22 mouse cellular contexts compared by ENCODE assay signal in the genomic region with DNA sequence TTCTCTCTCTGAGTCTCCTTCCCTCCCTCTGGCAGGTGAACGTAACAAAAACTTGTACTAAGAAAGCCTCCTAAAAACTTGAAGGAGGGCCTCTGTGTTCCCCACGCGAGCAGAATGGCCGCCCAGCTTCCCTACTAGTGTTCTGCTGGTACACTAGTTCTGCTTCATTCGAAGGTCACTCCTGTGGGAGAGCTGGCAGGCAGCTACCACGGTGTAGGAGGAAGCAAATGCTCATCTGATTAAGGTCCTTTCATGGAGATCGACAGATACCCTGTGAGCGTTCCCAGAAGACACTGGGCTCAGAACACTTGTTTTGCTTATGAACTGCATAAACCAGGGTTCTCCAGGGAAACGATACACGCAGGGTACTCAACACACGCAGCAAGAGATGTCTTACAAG. TPM values are rescaled to one million over a fixed set of nuclear protein-coding genes. Genes with fewer than 3 reads are reported as not detected.
DNase-seq lines count a peak whose midpoint lies in the region; ATAC-seq and TF ChIP-seq lines count a peak whose summit lies in the region.
"Had no signal": no experiment of that assay in that cellular context is flagged by ENCODE, and none has a peak within 500 bp of the region (broad histone marks: within the 10 kb centered on the region; RNA-seq: fewer than 3 reads in every experiment).

No protein-coding gene starts in this region.

- ATAC-seq in heart, embryonic 12.5 days (ENCODE audit: insufficient number of reproducible peaks, low FRiP score): no peak
- ATAC-seq in intestine, embryonic 15.5 days: no peak
- ATAC-seq in intestine, postnatal 0 days: no peak
- ATAC-seq: forebrain, embryonic 15.5 days; hindbrain, postnatal 0 days had no signal

- no peak for TF ChIP-seq CTCF in intestine, postnatal 0 days (IDR thresholded peaks at IDR 0.05; ENCODE audit: low read depth)
- TF ChIP-seq CTCF in layer of hippocampus, adult 2 months (conservative IDR thresholded peaks at IDR 0.05): no peak

- H3K36me3 ChIP-seq in heart, embryonic 12.5 days: no peaks in the 10 kb centered on the region
- no peaks in the 10 kb centered on the region for H3K36me3 ChIP-seq in intestine, embryonic 15.5 days
- H3K36me3 ChIP-seq in intestine, postnatal 0 days (ENCODE audit: control insufficient read depth, insufficient read depth): no peaks in the 10 kb centered on the region
- H3K36me3 ChIP-seq: embryonic facial prominence, embryonic 12.5 days; forebrain, embryonic 15.5 days had no signal

- H3K4me1 ChIP-seq in heart, embryonic 12.5 days (replicated peaks): peaks cover 45% of the 10 kb centered on the region
- H3K4me1 ChIP-seq in intestine, embryonic 15.5 days (replicated peaks): 0 out of 2 replicates have a peak, but pooled peaks cover 3% of the 10 kb centered on the region
- H3K4me1 ChIP-seq in intestine, postnatal 0 days (replicated peaks; ENCODE audit: control insufficient read depth, insufficient read depth, low read length): no peaks in the 10 kb centered on the region
- H3K4me1 ChIP-seq: embryonic facial prominence, embryonic 12.5 days; forebrain, embryonic 15.5 days had no signal

- H3K27me3 ChIP-seq in heart, embryonic 12.5 days (replicated peaks): no peaks in the 10 kb centered on the region
- no peaks in the 10 kb centered on the region for H3K27me3 ChIP-seq in intestine, embryonic 15.5 days (replicated peaks)
- H3K27me3 ChIP-seq in intestine, postnatal 0 days (replicated peaks; ENCODE audit: control insufficient read depth, insufficient read depth, low read length): no peaks in the 10 kb centered on the region
- H3K27me3 ChIP-seq: embryonic facial prominence, embryonic 12.5 days; forebrain, embryonic 15.5 days; hindbrain, embryonic 13.5 days had no signal

- no peak overlapping the region for H3K9ac ChIP-seq in heart, embryonic 12.5 days
- H3K9ac ChIP-seq in intestine, embryonic 15.5 days: no peak overlapping the region
- H3K9ac ChIP-seq in intestine, postnatal 0 days (ENCODE audit: low read depth, low read length): no peak overlapping the region
- H3K9ac ChIP-seq: embryonic facial prominence, embryonic 12.5 days; forebrain, embryonic 15.5 days; hindbrain, embryonic 13.5 days had no signal

- WGBS in heart, embryonic 12.5 days: 82% methylated on average over 11 of the region's 11 CpGs
- WGBS in intestine, embryonic 15.5 days: 86% methylated on average over 11 of the region's 11 CpGs
- WGBS in intestine, postnatal 0 days: 85% methylated on average over 11 of the region's 11 CpGs

- H3K27ac ChIP-seq in heart, embryonic 12.5 days (ENCODE audit: poor library complexity, severe bottlenecking): no peak overlapping the region
- peak overlapping the region; percentile 19; the same call in 1 of the 2 replicates for H3K27ac ChIP-seq in intestine, embryonic 15.5 days
- H3K27ac ChIP-seq in intestine, postnatal 0 days (ENCODE audit: low read depth, low read length): no peak overlapping the region
- peak overlapping the region; percentile 77 for H3K27ac ChIP-seq in layer of hippocampus, adult 2 months
- H3K27ac ChIP-seq: embryonic facial prominence, embryonic 12.5 days; forebrain, embryonic 15.5 days; hindbrain, embryonic 13.5 days; hindbrain, postnatal 0 days had no signal

- H3K4me3 ChIP-seq in heart, embryonic 12.5 days: no peak overlapping the region
- H3K4me3 ChIP-seq in intestine, embryonic 15.5 days (replicated peaks): no peak overlapping the region
- H3K4me3 ChIP-seq in intestine, postnatal 0 days (ENCODE audit: low read depth, low read length): no peak overlapping the region
- no peak overlapping the region for H3K4me3 ChIP-seq in layer of hippocampus, adult 2 months
- H3K4me3 ChIP-seq: embryonic facial prominence, embryonic 12.5 days; forebrain, embryonic 15.5 days; hindbrain, embryonic 13.5 days had no signal

- peak; percentile 87 for DNase-seq in heart, adult 11 months
- DNase-seq in layer of hippocampus, adult 2 months (ENCODE audit: low spot score in 2 of 2): no peak
- no peak for DNase-seq in layer of hippocampus, postnatal 25 days (ENCODE audit: extremely low spot score in 1 of 2, low spot score in 1 of 2)
- no peak for DNase-seq in ovary, adult 18-20 months (ENCODE audit: low spot score)
- DNase-seq: adrenal gland, postnatal 10 days; cerebellum, adult 11-12 months; cerebellum, adult 9-10 months; cerebellum, postnatal 25 days; gastrocnemius, postnatal 14 days had no signal

- H3K9me3 ChIP-seq in heart, embryonic 12.5 days (replicated peaks): no peaks in the 10 kb centered on the region
- no peaks in the 10 kb centered on the region for H3K9me3 ChIP-seq in intestine, embryonic 15.5 days
- H3K9me3 ChIP-seq in intestine, postnatal 0 days (ENCODE audit: control insufficient read depth): no peaks in the 10 kb centered on the region
- H3K9me3 ChIP-seq: embryonic facial prominence, embryonic 12.5 days; forebrain, embryonic 15.5 days; hindbrain, embryonic 13.5 days had no signal

- H3K4me2 ChIP-seq in heart, embryonic 12.5 days: no peak overlapping the region
- no peak overlapping the region for H3K4me2 ChIP-seq in intestine, embryonic 15.5 days (replicated peaks)
- no peak overlapping the region for H3K4me2 ChIP-seq in intestine, postnatal 0 days (replicated peaks; ENCODE audit: low read depth)
- H3K4me2 ChIP-seq: embryonic facial prominence, embryonic 12.5 days; forebrain, embryonic 15.5 days; heart, embryonic 11.5 days; hindbrain, embryonic 13.5 days had no signal

RNA-seq across cellular contexts. Expression of gene 1700019N19Rik, which starts 23.1 kb away (rescaled TPM):
- not detected in 2 replicates for polyA plus RNA-seq in heart, embryonic 12.5 days (2016; fragmentation: Nextera tagmentation; extraction: Ambion mirVana)
- not detected in 2 replicates for polyA plus RNA-seq in intestine, embryonic 15.5 days (2015; fragmentation: Nextera tagmentation; extraction: Ambion mirVana)
- not detected in 2 replicates for polyA plus RNA-seq in intestine, postnatal 0 days (2015; fragmentation: Nextera tagmentation; extraction: Ambion mirVana)
- under 1 TPM in 1 of 2 experiments, not detected in 1; 0.37 TPM for total RNA-seq in layer of hippocampus, adult 2 months (2021)
- not detected for total RNA-seq in layer of hippocampus, postnatal 25 days (2021)
- total RNA-seq: adrenal gland, postnatal 10 days; gastrocnemius, postnatal 14 days; hematopoietic stem cell, adult 5-6 weeks; hindbrain, postnatal 0 days; MEL had no signal
- polyA plus RNA-seq: C2C12; forebrain, embryonic 11.5 days; forebrain, embryonic 15.5 days; heart, embryonic 11.5 days; heart, embryonic 16.5 days; hindbrain, embryonic 13.5 days; hindbrain, postnatal 0 days had no signal

RNA-seq across cellular contexts. Expression of gene Pnliprp2, which starts 57.9 kb away (rescaled TPM):
- polyA plus RNA-seq in heart, embryonic 12.5 days (2016; fragmentation: Nextera tagmentation; extraction: Ambion mirVana): 0.10 TPM in 1 of 2 replicates, not detected in the other
- polyA plus RNA-seq in intestine, embryonic 15.5 days (2015; fragmentation: Nextera tagmentation; extraction: Ambion mirVana): 5.4 and 15.2 TPM in 2 replicates
- polyA plus RNA-seq in intestine, postnatal 0 days (2015; fragmentation: Nextera tagmentation; extraction: Ambion mirVana): 5.2 and 5.3 TPM in 2 replicates
- under 1 TPM in 1 of 2 experiments, not detected in 1; 0.22 TPM for total RNA-seq in layer of hippocampus, adult 2 months (2021)
- not detected for total RNA-seq in layer of hippocampus, postnatal 25 days (2021)
- total RNA-seq: adrenal gland, postnatal 10 days; gastrocnemius, postnatal 14 days; hematopoietic stem cell, adult 5-6 weeks; hindbrain, postnatal 0 days; MEL had no signal
- polyA plus RNA-seq: C2C12; embryonic facial prominence, embryonic 12.5 days; forebrain, embryonic 11.5 days; hindbrain, embryonic 13.5 days; hindbrain, postnatal 0 days had no signal

Comparison
In these comparisons a context has a peak if more than half of its experiments do, and no peak if none do; other contexts are left out.
1. H3K27ac ChIP-seq: peak in intestine, embryonic 15.5 days (single experiment) and layer of hippocampus, adult 2 months (single experiment); none in heart, embryonic 12.5 days (single experiment) and intestine, postnatal 0 days (single experiment).